Comparison of ENCODE assay signal across 29 mouse cellular contexts in genomic region chr10:29216957-29217356, GRCm38 (mm10). TPM values are rescaled to one million over a fixed set of nuclear protein-coding genes. Genes with fewer than 3 reads are reported as not detected.
"Had no signal": no experiment of that assay in that cellular context is flagged by ENCODE, and none has a peak within 500 bp of the region (broad histone marks: within the 10 kb centered on the region; RNA-seq: fewer than 3 reads in every experiment).

No protein-coding gene starts in this region.

- H3K9me3 ChIP-seq: liver, embryonic 13.5 days had no signal

- H3K4me3 ChIP-seq: layer of hippocampus, adult 2 months; left cerebral cortex, adult 2 months; liver, embryonic 13.5 days; myocyte had no signal

- DNase-seq: kidney, adult 2 months; kidney, postnatal 25 days; layer of hippocampus, adult 9-11 months; layer of hippocampus, postnatal 36 days; liver, embryonic 13.5 days; lung, adult 2 months; lung, postnatal 14 days; lung, postnatal 4 days; thymus, adult 18-20 months; thymus, postnatal 36 days had no signal

- H3K4me2 ChIP-seq: liver, embryonic 13.5 days had no signal

- ATAC-seq: intestine, postnatal 0 days had no signal

- H3K4me1 ChIP-seq: liver, embryonic 13.5 days had no signal

- H3K27ac ChIP-seq: kidney, postnatal 0 days; left cerebral cortex, adult 2 months; liver, embryonic 13.5 days had no signal

- H3K27me3 ChIP-seq: liver, embryonic 13.5 days had no signal

- H3K9ac ChIP-seq: liver, embryonic 13.5 days had no signal

- H3K36me3 ChIP-seq: liver, embryonic 13.5 days had no signal

RNA-seq across cellular contexts. Expression of gene 9330159F19Rik, which starts 5.6 kb away (rescaled TPM):
- total RNA-seq: megakaryocyte progenitor cell, adult 5-6 weeks; megakaryocyte-erythroid progenitor cell, adult 5-6 weeks; monocyte, adult 5-6 weeks had no signal
- polyA plus RNA-seq: liver, adult 2 months; spleen, adult 2 months had no signal

RNA-seq across cellular contexts. Expression of gene Gm49353, which starts 18.2 kb away (rescaled TPM):
- total RNA-seq: liver, adult 2 months; megakaryocyte progenitor cell, adult 5-6 weeks; megakaryocyte-erythroid progenitor cell, adult 5-6 weeks; monocyte, adult 5-6 weeks; neutrophil, adult 5-6 weeks had no signal
- polyA plus RNA-seq: kidney, adult 2 months; kidney, embryonic 14.5 days; kidney, postnatal 0 days; large intestine, adult 2 months; limb, embryonic 11.5 days; limb, embryonic 14.5 days; liver, adult 2 months; liver, embryonic 13.5 days; liver, embryonic 16.5 days; lung, adult 2 months; lung, embryonic 16.5 days; small intestine, adult 2 months; spleen, adult 2 months; testis, adult 2 months had no signal
